Mouse (Mus musculus): ENCODE results near the gene Rpf2.
A peak's percentile ranks its signal among the peaks of the same experiment; 100 is the strongest.

Rpf2 gene

DNA sequence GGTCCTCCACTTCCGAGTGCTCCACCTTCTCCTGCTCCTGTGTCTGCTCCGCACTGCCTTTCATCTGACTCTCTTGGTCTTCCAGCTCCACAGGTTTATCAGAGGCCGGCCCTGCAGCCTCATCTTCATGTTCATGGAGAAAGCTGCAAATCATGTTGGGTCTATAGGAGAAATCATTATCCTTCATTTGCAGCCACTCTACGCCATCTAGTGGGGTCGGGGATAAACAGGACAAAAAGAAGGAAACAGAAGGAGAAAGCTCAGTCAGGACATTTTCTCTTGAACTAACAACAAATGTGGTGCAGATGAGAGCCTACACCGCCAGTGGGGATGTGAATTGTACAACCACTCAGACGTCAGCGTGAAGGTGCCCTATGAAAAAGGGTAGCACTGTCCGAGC is 2.8 kb upstream of the Rpf2 start:
- no peak for DNase-seq (ENCODE audit: inconsistent ontology term)

DNA sequence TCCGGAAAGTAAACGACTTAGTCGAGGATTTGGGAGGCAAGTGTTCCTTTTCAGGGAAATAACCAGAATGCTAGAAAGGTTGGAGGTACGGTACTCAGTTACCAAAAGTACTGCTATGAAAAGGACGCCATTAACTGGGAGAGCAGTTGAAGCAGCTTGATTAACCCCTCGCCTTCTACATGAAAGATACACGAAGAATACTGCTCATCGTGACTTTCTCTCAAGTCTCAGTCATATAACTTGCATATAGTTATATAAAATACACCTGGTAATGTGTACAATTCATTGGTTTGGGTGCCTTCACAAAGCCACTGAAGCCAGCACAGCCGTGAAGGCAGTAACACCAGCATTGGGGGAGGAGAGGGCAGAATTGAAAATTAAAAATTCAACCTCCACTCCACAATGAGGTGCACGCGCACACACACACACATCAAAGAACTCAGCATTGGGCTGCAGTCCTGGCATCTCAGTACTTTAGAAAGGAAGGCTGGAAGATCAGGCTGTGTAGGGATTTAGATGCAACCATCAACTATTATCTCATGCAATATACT is 405 bp upstream of the Rpf2 start:
- DNase-seq (ENCODE audit: inconsistent ontology term): no peak

GRCm38 (mm10) chr10:40237826-40238225 is 9.0 kb downstream of the Rpf2 start:
- DNase-seq (ENCODE audit: inconsistent ontology term): no peak

DNA sequence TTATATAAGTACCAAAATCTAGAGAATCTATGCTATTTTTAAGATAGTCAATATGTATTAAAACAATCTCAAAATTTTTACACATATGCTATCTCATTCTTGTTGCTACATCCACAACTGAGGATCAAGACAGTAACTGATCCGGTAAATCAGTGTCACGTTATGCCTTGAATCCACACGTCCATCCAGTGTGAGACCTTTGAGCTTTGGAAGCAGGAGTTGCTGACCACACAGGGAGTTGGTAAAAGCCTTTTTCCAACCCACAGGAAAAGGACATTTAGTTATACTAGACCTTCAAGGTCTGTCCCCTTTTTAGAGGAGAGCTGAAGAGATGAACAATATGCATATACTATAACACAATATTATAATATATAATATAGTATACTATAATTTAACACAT is 13.6 kb downstream of the Rpf2 start:
- DNase-seq (ENCODE audit: inconsistent ontology term): no peak

DNA sequence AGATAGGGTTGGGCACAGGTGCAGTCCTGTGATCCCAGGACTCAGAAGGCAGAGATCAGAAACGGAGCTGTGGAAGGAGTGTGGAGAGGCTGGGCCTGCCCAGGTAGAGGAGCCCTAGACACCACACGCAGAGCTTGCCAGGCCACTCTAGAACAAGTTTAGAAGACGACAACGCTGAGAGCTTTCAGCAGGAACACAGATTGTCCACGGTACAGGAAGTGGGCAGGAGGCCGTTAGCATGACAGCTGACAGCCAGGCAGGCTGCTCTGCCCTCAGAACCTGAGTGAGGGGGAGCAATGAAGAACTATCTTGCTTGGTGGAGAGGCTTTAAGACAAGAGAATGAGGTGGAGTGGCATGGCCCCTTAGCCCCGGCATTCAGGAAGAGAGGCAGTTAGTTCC is 14.4 kb downstream of the Rpf2 start:
- DNase-seq (ENCODE audit: inconsistent ontology term): no peak

GRCm38 (mm10) chr10:40229725-40230124 is 17.1 kb downstream of the Rpf2 start:
- no peak for DNase-seq (ENCODE audit: inconsistent ontology term)

GRCm38 (mm10) chr10:40227660-40228303 is 19.1 kb downstream of the Rpf2 start:
- DNase-seq (ENCODE audit: inconsistent ontology term): no peak

GRCm38 (mm10) chr10:40218874-40219273 is 28.0 kb downstream of the Rpf2 start:
- DNase-seq (ENCODE audit: inconsistent ontology term): no peak

GRCm38 (mm10) chr10:40212443-40213169 is 34.2 kb downstream of the Rpf2 start:
- peak; percentile 79 for DNase-seq (ENCODE audit: inconsistent ontology term)

- DNase-seq (ENCODE audit: inconsistent ontology term): no peak
Measured at GRCm38 (mm10) chr10:40195001-40195400, 51.8 kb downstream of the Rpf2 start.

- DNase-seq (ENCODE audit: inconsistent ontology term): no peak
Measured at GRCm38 (mm10) chr10:40192010-40192935, 54.6 kb downstream of the Rpf2 start.

- no peak for DNase-seq (ENCODE audit: inconsistent ontology term)
Measured at GRCm38 (mm10) chr10:40191338-40191979, 55.4 kb downstream of the Rpf2 start.

DNA sequence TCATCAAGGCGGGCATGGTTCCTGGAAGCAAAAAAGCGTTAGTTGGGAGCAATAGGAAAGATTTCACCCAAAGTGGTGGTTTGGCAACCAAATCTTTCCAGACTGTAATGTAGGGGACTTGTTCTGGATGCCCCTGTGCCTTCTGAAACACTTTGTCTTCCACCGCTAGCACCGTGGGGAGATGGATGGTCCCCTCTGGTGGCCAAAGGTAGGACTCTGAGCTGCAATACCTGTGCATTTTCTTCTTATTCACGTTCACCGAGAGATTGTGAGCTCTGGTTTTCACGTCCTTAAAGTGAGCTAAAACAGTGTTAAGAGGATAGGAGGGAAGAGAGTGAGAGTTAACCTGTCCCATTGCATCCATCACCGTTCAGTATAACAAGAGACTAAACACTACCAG is 56.0 kb downstream of the Rpf2 start:
- no peak for DNase-seq (ENCODE audit: inconsistent ontology term)

DNA sequence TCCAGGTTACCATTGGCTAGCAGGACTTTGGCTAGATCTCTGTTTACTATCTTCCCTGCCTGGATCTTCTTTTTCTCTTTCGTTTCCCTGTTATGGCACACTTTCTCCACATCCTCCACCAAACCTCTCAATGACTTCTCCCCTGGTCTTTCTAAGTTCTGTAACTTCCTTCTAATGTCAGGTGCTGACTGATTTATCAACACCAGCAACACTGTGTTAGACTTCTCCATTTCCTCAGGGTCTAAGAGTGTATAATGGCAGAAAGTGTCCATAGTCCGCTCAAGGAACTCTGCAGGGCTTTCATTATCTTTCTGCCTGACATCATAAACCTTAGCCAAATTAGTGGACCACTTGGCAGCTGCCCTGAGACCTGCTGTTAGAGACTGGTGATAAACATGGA is 57.1 kb downstream of the Rpf2 start:
- no peak for DNase-seq (ENCODE audit: inconsistent ontology term)

DNA sequence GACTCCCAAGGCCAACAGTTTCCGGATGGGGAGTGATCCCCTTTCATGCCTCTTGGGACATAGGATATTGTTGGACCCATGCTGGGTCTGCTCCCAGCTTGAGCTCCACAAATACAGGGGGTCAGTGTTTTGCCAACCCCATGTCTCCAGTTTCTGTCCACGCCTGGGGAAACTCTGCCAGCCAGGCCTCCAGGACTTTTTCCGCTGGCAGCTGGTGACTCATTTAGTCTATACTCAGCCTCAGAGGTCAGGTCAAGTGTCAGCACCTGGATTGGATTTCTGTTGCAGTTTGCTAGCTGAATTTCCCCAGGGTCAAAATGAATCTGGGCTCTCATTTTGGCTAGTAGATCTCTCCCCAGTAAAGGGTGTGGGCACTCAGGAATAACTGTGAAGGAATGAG is 58.0 kb downstream of the Rpf2 start:
- no peak for DNase-seq (ENCODE audit: inconsistent ontology term)

GRCm38 (mm10) chr10:40185956-40186355 is 60.9 kb downstream of the Rpf2 start:
- DNase-seq (ENCODE audit: inconsistent ontology term): no peak

GRCm38 (mm10) chr10:40180011-40180410 is 66.8 kb downstream of the Rpf2 start:
- DNase-seq (ENCODE audit: inconsistent ontology term): no peak

GRCm38 (mm10) chr10:40179142-40179541 is 67.7 kb downstream of the Rpf2 start:
- no peak for DNase-seq (ENCODE audit: inconsistent ontology term)

DNA sequence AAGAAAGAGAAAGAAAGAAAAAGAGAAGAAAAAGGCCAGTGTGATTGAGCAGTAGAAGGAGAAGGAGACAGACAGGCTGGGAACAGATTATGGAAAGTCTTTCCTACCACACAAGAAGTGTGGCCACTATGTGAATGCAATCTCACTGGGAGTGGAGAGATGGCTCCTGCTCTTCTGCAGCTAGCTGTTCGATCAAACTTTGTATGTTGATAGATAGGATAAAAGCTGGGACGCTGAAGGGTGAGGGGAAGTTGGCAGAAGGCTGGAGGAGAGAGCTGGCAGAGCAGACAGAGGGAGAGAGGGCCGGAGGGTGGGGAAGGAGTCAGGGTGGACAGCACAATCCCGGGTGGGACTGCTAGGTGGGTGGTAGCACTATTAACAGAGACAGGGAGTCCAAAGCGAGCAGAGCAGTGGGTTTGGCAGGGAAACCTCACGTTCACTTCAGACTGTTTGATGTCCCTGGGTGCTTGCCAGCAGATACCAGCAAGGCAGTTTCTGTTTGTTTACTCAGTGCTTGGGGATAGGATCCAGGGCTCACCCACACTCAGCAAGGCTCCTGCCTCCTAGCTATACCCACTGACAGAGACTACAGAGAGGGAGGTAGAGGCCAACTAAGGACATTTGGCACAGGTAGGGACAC is 69.4 kb downstream of the Rpf2 start:
- peak; percentile 23 for DNase-seq (ENCODE audit: inconsistent ontology term)

Data from Muller cell, postnatal 12 days (primary cell).